Mouse (Mus musculus): Measurements from ENCODE around the gene Iba57.
"Not testable (repeated sequence)": the region's sequence is repeated elsewhere in the genome, so short reads cannot be mapped to it uniquely, and the experiment has no call there.

Gene Iba57

GRCm38 (mm10) chr11:59163255-59164236 lies at the start of gene Iba57:
Gene Iba57, minus strand, starts transcription at chr11:59163739.
- peak; percentile 99 for DNase-seq (ENCODE audit: inconsistent ontology term)

- DNase-seq (ENCODE audit: inconsistent ontology term) = no peak
Observed at GRCm38 (mm10) chr11:59212892-59213494, 49.5 kb upstream of the Iba57 start.

GRCm38 (mm10) chr11:59212320-59212719 lies 48.8 kb upstream of the Iba57 start:
- not testable (repeated sequence) for DNase-seq (ENCODE audit: inconsistent ontology term)

GRCm38 (mm10) chr11:59211561-59211960 lies 48.0 kb upstream of the Iba57 start:
- not testable (repeated sequence) for DNase-seq (ENCODE audit: inconsistent ontology term)

GRCm38 (mm10) chr11:59210020-59210419 lies 46.5 kb upstream of the Iba57 start:
- DNase-seq (ENCODE audit: inconsistent ontology term) = no peak

GRCm38 (mm10) chr11:59209580-59209979 lies 46.0 kb upstream of the Iba57 start:
- DNase-seq (ENCODE audit: inconsistent ontology term) = no peak

GRCm38 (mm10) chr11:59209003-59209441 lies 45.5 kb upstream of the Iba57 start:
- DNase-seq (ENCODE audit: inconsistent ontology term) = peak; percentile 82

GRCm38 (mm10) chr11:59208153-59208831 lies 44.8 kb upstream of the Iba57 start, which contains the start of gene 2310033P09Rik:
Gene 2310033P09Rik, plus strand, starts transcription at chr11:59208321.
- DNase-seq (ENCODE audit: inconsistent ontology term) = peak; percentile 97

GRCm38 (mm10) chr11:59202081-59202995 lies 38.8 kb upstream of the Iba57 start, which contains the start of gene Mrpl55:
Gene Mrpl55, plus strand, starts transcription at chr11:59202486.
- DNase-seq (ENCODE audit: inconsistent ontology term) = peak; percentile 98

GRCm38 (mm10) chr11:59201216-59202002 lies 37.9 kb upstream of the Iba57 start:
- no peak for DNase-seq (ENCODE audit: inconsistent ontology term)

GRCm38 (mm10) chr11:59196230-59196629 lies 32.7 kb upstream of the Iba57 start:
- DNase-seq (ENCODE audit: inconsistent ontology term) = no peak

GRCm38 (mm10) chr11:59192059-59192386 lies 28.5 kb upstream of the Iba57 start, which contains the start of gene Guk1:
Gene Guk1, minus strand, starts transcription at chr11:59192212.
- DNase-seq (ENCODE audit: inconsistent ontology term) = no peak

- DNase-seq (ENCODE audit: inconsistent ontology term) = peak; percentile 92
Observed at GRCm38 (mm10) chr11:59191231-59192058, 27.9 kb upstream of the Iba57 start.

GRCm38 (mm10) chr11:59187706-59188105 lies 24.2 kb upstream of the Iba57 start:
- no peak for DNase-seq (ENCODE audit: inconsistent ontology term)

GRCm38 (mm10) chr11:59185490-59185889 lies 22.0 kb upstream of the Iba57 start:
- DNase-seq (ENCODE audit: inconsistent ontology term) = no peak

GRCm38 (mm10) chr11:59183821-59184220 lies 20.3 kb upstream of the Iba57 start:
- peak; percentile 66 for DNase-seq (ENCODE audit: inconsistent ontology term)

- DNase-seq (ENCODE audit: inconsistent ontology term) = peak; percentile 83
Observed at GRCm38 (mm10) chr11:59182864-59183331, 19.4 kb upstream of the Iba57 start, which contains the start of gene Gjc2. Gene Gjc2, minus strand, starts transcription at chr11:59183213.

- no peak for DNase-seq (ENCODE audit: inconsistent ontology term)
Observed at GRCm38 (mm10) chr11:59176921-59177320, 13.4 kb upstream of the Iba57 start.

- no peak for DNase-seq (ENCODE audit: inconsistent ontology term)
Observed at GRCm38 (mm10) chr11:59176475-59176874, 12.9 kb upstream of the Iba57 start.
